Mouse (Mus musculus): Measurements from ENCODE around the gene Zfp512. TPM values are rescaled to one million over a fixed set of nuclear protein-coding genes. Genes with fewer than 3 reads are reported as not detected.

Gene Zfp512
- 90.2 and 90.7 TPM in 2 replicates for polyA plus RNA-seq (2012; rRNA removed)

DNA sequence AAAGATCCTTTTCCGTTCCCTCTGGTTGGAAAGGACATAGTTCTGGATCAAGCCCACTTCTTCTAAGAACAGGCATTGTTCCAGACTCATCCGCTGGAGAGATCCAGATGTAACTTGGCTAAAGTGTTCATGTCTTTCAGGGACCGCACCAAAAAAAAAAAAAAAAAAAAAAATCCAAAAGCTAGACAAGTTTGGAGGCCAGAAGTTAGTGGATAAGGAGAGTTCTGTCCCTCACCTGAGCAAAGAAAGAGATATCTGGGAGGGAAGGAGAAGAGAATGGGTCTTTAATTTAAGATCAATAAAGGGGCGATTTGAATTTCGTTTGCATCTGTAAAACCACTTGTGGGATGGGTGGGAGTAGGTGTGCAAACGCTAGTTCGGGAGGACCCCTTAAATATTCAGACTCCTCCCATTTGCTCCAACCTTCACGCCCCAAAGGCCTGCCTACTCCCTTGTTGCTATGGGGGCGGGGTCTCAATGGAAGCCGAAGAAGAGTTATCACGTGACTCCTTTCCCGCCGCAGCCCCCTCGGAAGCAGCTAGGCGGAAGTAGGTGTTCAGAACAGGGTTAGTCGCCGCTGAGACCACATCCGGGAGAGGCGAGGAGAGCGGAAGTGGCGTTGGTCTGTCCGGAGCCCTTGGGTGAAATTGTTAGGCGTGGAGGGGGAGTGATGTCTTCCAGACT, at the start of gene Zfp512:
TSS of gene Zfp512 (plus strand) at position 554 of the 684 bp plus-strand sequence.

DNA sequence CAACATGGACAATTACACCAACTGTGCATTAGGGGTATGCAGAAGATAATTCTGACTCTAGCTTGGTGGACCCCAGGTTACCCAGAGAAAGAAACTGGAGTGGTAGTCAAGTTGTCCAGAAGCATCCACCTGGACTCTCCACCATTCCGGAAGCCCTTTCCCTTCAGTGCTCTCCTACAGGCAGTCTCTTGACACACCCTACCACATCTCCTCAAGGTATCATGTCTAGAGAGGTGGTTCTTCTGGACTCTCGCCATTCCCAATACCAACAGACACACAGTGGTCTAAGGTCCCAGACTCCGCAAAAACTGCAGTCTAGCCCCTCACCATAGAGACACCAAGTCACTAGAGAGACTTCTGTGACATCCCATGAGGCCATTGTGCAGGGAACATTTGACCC, 33.2 kb downstream of the Zfp512 start, which contains the start of gene 4930548H24Rik:
TSS of gene 4930548H24Rik (plus strand) at position 301 of the 400 bp plus-strand sequence.

DNA sequence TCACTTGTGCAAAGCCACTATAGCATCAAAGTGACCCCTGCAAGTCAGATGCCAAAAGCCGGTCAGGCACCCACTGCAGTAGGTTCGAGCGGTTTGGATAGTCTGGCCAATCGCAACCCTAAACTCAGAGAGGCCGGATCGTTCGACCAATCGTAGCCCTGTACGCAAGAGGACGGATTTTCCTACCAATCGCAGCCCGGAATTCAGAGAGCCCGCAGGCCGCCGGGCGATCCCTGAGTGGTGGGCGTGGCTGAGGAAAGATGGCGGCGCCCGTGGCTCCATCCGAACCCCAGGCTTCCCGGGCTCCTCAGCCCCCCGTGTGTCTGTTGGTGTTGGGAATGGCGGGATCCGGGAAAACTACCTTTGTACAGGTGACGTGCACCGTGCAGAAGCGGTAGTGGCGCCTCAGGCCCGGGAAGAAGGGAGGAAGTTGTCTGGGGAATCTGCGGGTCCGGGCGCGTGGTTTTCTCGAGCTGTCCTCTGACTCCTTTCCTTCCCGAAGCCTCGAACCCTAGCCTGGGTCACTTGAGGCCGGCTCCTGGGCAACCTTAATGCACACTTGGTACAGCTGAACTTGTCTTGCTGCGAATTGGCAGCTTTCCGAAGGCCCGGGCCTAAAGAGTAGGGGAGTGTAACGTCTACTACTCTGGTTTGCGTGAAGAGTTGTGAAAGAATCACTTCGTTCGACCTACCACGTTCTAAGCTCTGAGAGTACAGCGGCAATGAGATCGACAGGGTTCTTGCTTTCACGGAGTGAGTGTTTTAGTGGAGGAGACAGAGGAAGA, 42.5 kb downstream of the Zfp512 start, which contains the start of gene Gpn1:
TSS of gene Gpn1 (plus strand) at position 229 of the 785 bp plus-strand sequence.

GRCm38 (mm10) chr5:31526354-31527116, 74.3 kb downstream of the Zfp512 start, which contains the start of gene Slc4a1ap:
TSS of gene Slc4a1ap (plus strand) at chr5:31526995.

GRCm38 (mm10) chr5:31527707-31528106, 75.5 kb downstream of the Zfp512 start, which contains the start of gene Supt7l:
TSS of gene Supt7l (minus strand) at chr5:31527807.

Other genes with a start within 250 kb of the Zfp512 start
- 170 and 178 TPM in 2 replicates for gene Ppm1g, start 231.7 kb upstream of the Zfp512 start, polyA plus RNA-seq (2012; rRNA removed)
- gene Nrbp1, start 211.6 kb upstream of the Zfp512 start, polyA plus RNA-seq (2012; rRNA removed) = 150 and 152 TPM in 2 replicates
- 0.16 TPM in 1 of 2 replicates, not detected in the other for gene Gm9970, start 211.2 kb upstream of the Zfp512 start, polyA plus RNA-seq (2012; rRNA removed)
- 3.8 and 4.6 TPM in 2 replicates for gene Krtcap3, start 200.7 kb upstream of the Zfp512 start, polyA plus RNA-seq (2012; rRNA removed)
- 50.2 and 54.6 TPM in 2 replicates for gene Ift172, start 161.3 kb upstream of the Zfp512 start, polyA plus RNA-seq (2012; rRNA removed)
- gene Fndc4, start 156.4 kb upstream of the Zfp512 start, polyA plus RNA-seq (2012; rRNA removed) = 190 and 201 TPM in 2 replicates
- 0.75 and 0.87 TPM in 2 replicates for gene Gckr, start 155.0 kb upstream of the Zfp512 start, polyA plus RNA-seq (2012; rRNA removed)
- 0.10 and 0.11 TPM in 2 replicates for gene 4930548H24Rik, start 33.3 kb downstream of the Zfp512 start, polyA plus RNA-seq (2012; rRNA removed)
- 36.4 and 39.5 TPM in 2 replicates for gene Gpn1, start 42.3 kb downstream of the Zfp512 start, polyA plus RNA-seq (2012; rRNA removed)
- gene Slc4a1ap, start 74.6 kb downstream of the Zfp512 start, polyA plus RNA-seq (2012; rRNA removed) = 22.1 and 22.2 TPM in 2 replicates
- gene Supt7l, start 75.4 kb downstream of the Zfp512 start, polyA plus RNA-seq (2012; rRNA removed) = 14.2 and 16.9 TPM in 2 replicates
- 126 and 134 TPM in 2 replicates for gene Mrpl33, start 144.5 kb downstream of the Zfp512 start, polyA plus RNA-seq (2012; rRNA removed)
- gene Rbks, start 245.2 kb downstream of the Zfp512 start, polyA plus RNA-seq (2012; rRNA removed) = 1.2 and 1.7 TPM in 2 replicates
- 31.1 and 31.3 TPM in 2 replicates for gene Babam2, start 245.3 kb downstream of the Zfp512 start, polyA plus RNA-seq (2012; rRNA removed)